Mouse (Mus musculus): ENCODE data around the gene Mia2. TPM values are rescaled to one million over a fixed set of nuclear protein-coding genes. Genes with fewer than 3 reads are reported as not detected.
"Not testable (repeated sequence)": the region's sequence is repeated elsewhere in the genome, so short reads cannot be mapped to it uniquely, and the experiment has no call there.

Mia2 gene
- total RNA-seq (2021), result 10 to 100 TPM; 72.0 to 78.0 TPM
- long read RNA-seq, experiment 1, full-length matches to known transcripts, result 26 of 33 reads
- long read RNA-seq, experiment 1, partial matches to known transcripts, result 1 of 33 reads
- long read RNA-seq, experiment 1, other reads (novel, unspliced or antisense), result 6 of 33 reads
- long read RNA-seq, experiment 2, full-length matches to known transcripts, result 74 of 96 reads
- long read RNA-seq, experiment 2, partial matches to known transcripts, result 12 of 96 reads
- long read RNA-seq, experiment 2, other reads (novel, unspliced or antisense), result 10 of 96 reads

GRCm38 (mm10) chr12:59095104-59096025, at the start of gene Mia2:
Gene Mia2 (plus strand): TSS chr12:59095799.
- no peak for DNase-seq (ENCODE audit: low spot score in 2 of 2)

GRCm38 (mm10) chr12:59052470-59052869, 43.1 kb upstream of the Mia2 start:
- no peak for DNase-seq (ENCODE audit: low spot score in 2 of 2)

GRCm38 (mm10) chr12:59053166-59053565, 42.4 kb upstream of the Mia2 start:
- no peak for DNase-seq (ENCODE audit: low spot score in 2 of 2)

- DNase-seq (ENCODE audit: low spot score in 2 of 2), result no peak
Observed at GRCm38 (mm10) chr12:59053976-59054375, 41.6 kb upstream of the Mia2 start.

GRCm38 (mm10) chr12:59055196-59055850, 40.3 kb upstream of the Mia2 start:
- no peak for DNase-seq (ENCODE audit: low spot score in 2 of 2)

- no peak for DNase-seq (ENCODE audit: low spot score in 2 of 2)
Observed at GRCm38 (mm10) chr12:59056222-59056621, 39.4 kb upstream of the Mia2 start.

GRCm38 (mm10) chr12:59058242-59058641, 37.4 kb upstream of the Mia2 start:
- DNase-seq (ENCODE audit: low spot score in 2 of 2), result not testable (repeated sequence)

- no peak for DNase-seq (ENCODE audit: low spot score in 2 of 2)
Observed at GRCm38 (mm10) chr12:59060322-59060721, 35.3 kb upstream of the Mia2 start.

GRCm38 (mm10) chr12:59060993-59061595, 34.5 kb upstream of the Mia2 start, which contains the start of gene Trappc6b:
Gene Trappc6b (minus strand): TSS chr12:59061472.
- DNase-seq (ENCODE audit: low spot score in 2 of 2), result peak; percentile 53 to 70

- no peak for DNase-seq (ENCODE audit: low spot score in 2 of 2)
Observed at GRCm38 (mm10) chr12:59064837-59065236, 30.8 kb upstream of the Mia2 start.

- DNase-seq (ENCODE audit: low spot score in 2 of 2), result no peak
Observed at GRCm38 (mm10) chr12:59065776-59066175, 29.8 kb upstream of the Mia2 start.

GRCm38 (mm10) chr12:59066448-59067077, 29.0 kb upstream of the Mia2 start, which contains the start of gene Pnn:
Gene Pnn (plus strand): TSS chr12:59066884.
- peak; percentile 89 to 92 for DNase-seq (ENCODE audit: low spot score in 2 of 2)

GRCm38 (mm10) chr12:59067095-59067494, 28.5 kb upstream of the Mia2 start:
- DNase-seq (ENCODE audit: low spot score in 2 of 2), result no peak

GRCm38 (mm10) chr12:59068791-59069190, 26.8 kb upstream of the Mia2 start:
- no peak for DNase-seq (ENCODE audit: low spot score in 2 of 2)

GRCm38 (mm10) chr12:59072286-59072685, 23.3 kb upstream of the Mia2 start:
- DNase-seq (ENCODE audit: low spot score in 2 of 2), result no peak

GRCm38 (mm10) chr12:59074052-59074451, 21.5 kb upstream of the Mia2 start:
- no peak for DNase-seq (ENCODE audit: low spot score in 2 of 2)

- DNase-seq (ENCODE audit: low spot score in 2 of 2), result no peak
Observed at GRCm38 (mm10) chr12:59076996-59077395, 18.6 kb upstream of the Mia2 start.

GRCm38 (mm10) chr12:59077883-59078282, 17.7 kb upstream of the Mia2 start:
- DNase-seq (ENCODE audit: low spot score in 2 of 2), result no peak

- no peak for DNase-seq (ENCODE audit: low spot score in 2 of 2)
Observed at GRCm38 (mm10) chr12:59080461-59080860, 15.1 kb upstream of the Mia2 start.

GRCm38 (mm10) chr12:59084446-59084845, 11.2 kb upstream of the Mia2 start:
- no peak for DNase-seq (ENCODE audit: low spot score in 2 of 2)

GRCm38 (mm10) chr12:59086171-59086570, 9.4 kb upstream of the Mia2 start:
- no peak for DNase-seq (ENCODE audit: low spot score in 2 of 2)
